Mouse (Mus musculus) lung, embryonic 15.5 days (tissue): Measurements from ENCODE around the gene Etfbkmt. TPM values are rescaled to one million over a fixed set of nuclear protein-coding genes. Genes with fewer than 3 reads are reported as not detected.
A peak's percentile ranks its signal among the peaks of the same experiment; 100 is the strongest.

ENCODE experiments used
- ATAC-seq: fragments of 200-750 bp; cut with Nextera tagmentation; 2 replicates; pipeline ENCODE4 v1.8.0; 2017; ENCODE audit warnings: moderate number of reproducible peaks, borderline replicate concordance; ENCODE audit not compliant: low FRiP score, low TSS enrichment; ENCODE audit errors: extremely low read depth
- H3K27ac ChIP-seq: fragments of 300-500 bp; sonication (generic); 2 replicates; pipeline ENCODE4 v1.5.1; 2015; ENCODE audit warnings: moderate library complexity, mild to moderate bottlenecking, inconsistent platforms
- H3K27me3 ChIP-seq: fragments of 300-500 bp; sonication (generic); 2 replicates; pipeline ENCODE4 v1.6.1; 2015; ENCODE audit warnings: inconsistent platforms
- H3K36me3 ChIP-seq: fragments of 300-500 bp; sonication (generic); 2 replicates; pipeline ENCODE4 v1.6.1; 2015; ENCODE audit warnings: inconsistent platforms
- H3K4me1 ChIP-seq: fragments of 300-500 bp; sonication (generic); 2 replicates; pipeline ENCODE4 v1.6.1; 2015; ENCODE audit warnings: inconsistent platforms
- H3K4me2 ChIP-seq: fragments of 300-500 bp; sonication (generic); 2 replicates; pipeline ENCODE4 v1.6.1; 2015; ENCODE audit warnings: inconsistent platforms, mild to moderate bottlenecking, moderate library complexity
- H3K4me3 ChIP-seq: fragments of 300-500 bp; sonication (generic); 2 replicates; pipeline ENCODE4 v1.5.1; 2015; ENCODE audit warnings: mild to moderate bottlenecking, inconsistent platforms
- H3K9ac ChIP-seq: fragments of 300-500 bp; sonication (generic); 2 replicates; pipeline ENCODE4 v1.6.1; 2015; ENCODE audit warnings: inconsistent platforms
- H3K9me3 ChIP-seq: fragments of 300-500 bp; sonication (generic); 2 replicates; pipeline ENCODE4 v1.6.1; 2016; ENCODE audit warnings: inconsistent platforms
- WGBS: fragments of 180-500 bp; shearing (Covaris S2); methylation state at CpG from one replicate; pipeline ENCODE4 v1.1.7; 2015; 5-methylcytosine and 5-hydroxymethylcytosine counted together
- polyA plus RNA-seq: library from polyadenylated mRNA; unstranded; fragments of >200 nt; fragmentation: Nextera tagmentation; extraction: Ambion mirVana; gene quantifications from 2 replicates; pipeline ENCODE4 v1.2.1, GENCODE M21; 2015

The Etfbkmt gene
- polyA plus RNA-seq, 1 experiment from 2014 or later, result 16.2 TPM

GRCm38 (mm10) chr6:149135631-149136030 is 4.0 kb upstream of the Etfbkmt start:
- H3K9ac ChIP-seq, result no peak overlapping the region
- H3K27me3 ChIP-seq, result no peaks in the 10 kb centered on the region
- no peak for ATAC-seq
- H3K36me3 ChIP-seq, result no peaks in the 10 kb centered on the region
- no peak overlapping the region for H3K27ac ChIP-seq
- H3K4me3 ChIP-seq, result no peak overlapping the region
- 67% methylated on average over 6 of the region's 6 CpGs for WGBS
- no peaks in the 10 kb centered on the region; the same call in 1 of the 2 replicates for H3K4me1 ChIP-seq
- H3K9me3 ChIP-seq, result no peaks in the 10 kb centered on the region
- H3K4me2 ChIP-seq, result no peak overlapping the region

- Histone ChIP-seq H3K9me3 (no peaks in the 10 kb centered on the region), H3K27me3 (no peaks in the 10 kb centered on the region), H3K27ac (no peak overlapping the region), H3K4me3 (no peak overlapping the region), H3K9ac (no peak overlapping the region), H3K4me1 (peaks cover 8% of the 10 kb centered on the region; the same call in 1 of the 2 replicates), H3K4me2 (no peak overlapping the region), H3K36me3 (no peaks in the 10 kb centered on the region)
- ATAC-seq, result no peak
- WGBS, result 73% methylated on average over 2 of the region's 2 CpGs
Measured at GRCm38 (mm10) chr6:149137936-149138335, 1.7 kb upstream of the Etfbkmt start.

DNA sequence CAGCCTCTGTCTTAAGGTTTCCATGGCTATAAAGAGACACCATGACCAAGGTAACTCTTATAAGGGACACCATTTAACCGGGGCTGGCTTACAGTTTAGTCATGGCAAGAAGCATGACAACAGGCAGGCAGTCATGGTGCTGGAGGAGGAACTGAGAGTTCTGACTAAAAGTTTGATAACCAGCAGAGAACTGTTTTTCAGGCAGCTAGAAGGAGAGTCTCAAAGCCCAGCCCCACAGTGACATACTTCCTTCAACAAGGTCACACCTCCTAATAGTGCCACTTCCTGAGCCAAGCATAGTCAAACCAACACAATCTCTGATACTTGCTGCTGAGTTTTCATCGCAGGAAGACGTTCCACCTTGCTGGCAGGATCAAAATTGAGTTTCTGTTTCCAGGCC is 638 bp upstream of the Etfbkmt start:
- no peak for ATAC-seq
- Histone ChIP-seq H3K36me3 (0 out of 2 replicates have a peak, but pooled peaks cover under 1% of the 10 kb centered on the region), H3K27ac (no peak overlapping the region), H3K4me1 (peaks cover 8% of the 10 kb centered on the region; the same call in 1 of the 2 replicates), H3K27me3 (no peaks in the 10 kb centered on the region), H3K9me3 (no peaks in the 10 kb centered on the region), H3K9ac (no peak overlapping the region), H3K4me2 (no peak overlapping the region), H3K4me3 (no peak overlapping the region)
- 88% methylated on average over 3 of the region's 3 CpGs for WGBS

- peak overlapping the region; percentile 30; the same call in 1 of the 2 replicates for H3K27ac ChIP-seq
- ATAC-seq, result peak; percentile 97
- H3K4me3 ChIP-seq, result peak overlapping the region; percentile 52
- H3K4me2 ChIP-seq, result peak overlapping the region; percentile 63
- no peaks in the 10 kb centered on the region for H3K27me3 ChIP-seq
- H3K9ac ChIP-seq, result peak overlapping the region; percentile 56
- 3% methylated on average over 36 of the region's 36 CpGs for WGBS
- H3K9me3 ChIP-seq, result no peaks in the 10 kb centered on the region
- H3K4me1 ChIP-seq, result peaks cover 8% of the 10 kb centered on the region; the same call in 1 of the 2 replicates
- H3K36me3 ChIP-seq, result peaks cover 14% of the 10 kb centered on the region
Measured at GRCm38 (mm10) chr6:149141393-149142173, 1.9 kb downstream of the Etfbkmt start.

GRCm38 (mm10) chr6:149145143-149145542 is 5.5 kb downstream of the Etfbkmt start:
- Histone ChIP-seq H3K9me3 (no peaks in the 10 kb centered on the region), H3K4me1 (peaks cover 8% of the 10 kb centered on the region; the same call in 1 of the 2 replicates), H3K9ac (no peak overlapping the region), H3K27ac (no peak overlapping the region), H3K4me2 (no peak overlapping the region), H3K4me3 (no peak overlapping the region), H3K27me3 (no peaks in the 10 kb centered on the region), H3K36me3 (peaks cover 14% of the 10 kb centered on the region)
- WGBS, result 95% methylated on average over 1 of the region's 1 CpGs
- no peak for ATAC-seq

DNA sequence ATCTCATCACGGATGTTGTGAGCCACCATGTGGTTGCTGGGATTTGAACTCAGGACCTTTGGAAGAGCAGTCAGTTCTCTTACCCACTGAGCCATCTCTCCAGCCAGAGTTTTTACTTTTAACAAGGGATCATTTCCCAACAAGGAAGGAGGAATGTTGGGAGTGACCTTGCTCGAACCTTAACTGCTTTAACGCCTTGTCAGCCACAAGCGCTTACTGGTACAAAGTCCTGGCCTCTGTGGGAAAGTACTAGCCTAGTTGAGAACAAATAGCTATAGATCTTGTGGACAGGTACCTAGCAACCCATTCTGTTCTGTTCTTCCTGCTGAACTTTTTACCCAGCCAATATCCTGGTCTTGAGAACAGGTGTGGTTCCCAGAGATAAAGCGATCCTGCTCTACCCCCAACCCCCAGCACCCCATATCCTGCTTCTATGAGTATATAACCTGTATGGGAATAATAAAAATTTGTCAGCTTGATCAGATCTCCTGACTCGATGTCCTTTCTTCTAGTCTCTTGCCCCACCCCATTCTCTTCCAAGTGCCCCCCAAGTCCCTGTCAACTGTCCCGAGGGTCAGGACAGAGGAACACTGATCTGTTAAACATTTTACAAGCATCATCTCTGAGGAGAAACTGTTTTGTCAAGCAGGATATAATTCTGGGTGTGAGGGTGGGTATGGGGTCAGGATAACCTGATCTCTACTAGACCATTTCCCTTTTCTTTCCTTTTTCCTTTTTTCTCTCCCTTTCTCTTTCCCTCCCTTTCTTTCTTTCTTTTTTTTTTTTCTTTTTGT is 9.0 kb downstream of the Etfbkmt start:
- WGBS, result 68% methylated on average over 7 of the region's 7 CpGs
- no peaks in the 10 kb centered on the region for H3K27me3 ChIP-seq
- no peak for ATAC-seq
- H3K4me2 ChIP-seq, result no peak overlapping the region
- H3K9ac ChIP-seq, result no peak overlapping the region
- H3K27ac ChIP-seq, result no peak overlapping the region
- H3K36me3 ChIP-seq, result peaks cover 18% of the 10 kb centered on the region
- no peaks in the 10 kb centered on the region for H3K9me3 ChIP-seq
- peaks cover under 1% of the 10 kb centered on the region; the same call in 1 of the 2 replicates for H3K4me1 ChIP-seq
- H3K4me3 ChIP-seq, result no peak overlapping the region

- Histone ChIP-seq H3K4me1 (peaks cover 18% of the 10 kb centered on the region), H3K9ac (no peak overlapping the region), H3K4me3 (no peak overlapping the region), H3K9me3 (no peaks in the 10 kb centered on the region), H3K4me2 (no peak overlapping the region), H3K27ac (no peak overlapping the region), H3K36me3 (peaks cover 8% of the 10 kb centered on the region; the same call in 1 of the 2 replicates), H3K27me3 (no peaks in the 10 kb centered on the region)
- WGBS, result 94% methylated on average over 2 of the region's 2 CpGs
- ATAC-seq, result no peak
Measured at GRCm38 (mm10) chr6:149152119-149152518, 12.5 kb downstream of the Etfbkmt start.

GRCm38 (mm10) chr6:149153473-149154115 is 13.9 kb downstream of the Etfbkmt start:
- no peak overlapping the region for H3K4me2 ChIP-seq
- peaks cover 8% of the 10 kb centered on the region; the same call in 1 of the 2 replicates for H3K36me3 ChIP-seq
- H3K4me3 ChIP-seq, result no peak overlapping the region
- no peaks in the 10 kb centered on the region for H3K27me3 ChIP-seq
- WGBS, result 31% methylated on average over 6 of the region's 6 CpGs
- no peaks in the 10 kb centered on the region for H3K9me3 ChIP-seq
- H3K9ac ChIP-seq, result no peak overlapping the region
- 0 out of 2 replicates have a peak, but pooled peaks have one; percentile 23 for ATAC-seq
- no peak overlapping the region for H3K27ac ChIP-seq
- H3K4me1 ChIP-seq, result peaks cover 18% of the 10 kb centered on the region

GRCm38 (mm10) chr6:149154116-149155030 is 14.7 kb downstream of the Etfbkmt start:
- no peak overlapping the region for H3K4me3 ChIP-seq
- 7% methylated on average over 8 of the region's 8 CpGs for WGBS
- H3K27me3 ChIP-seq, result no peaks in the 10 kb centered on the region
- H3K4me2 ChIP-seq, result no peak overlapping the region
- no peaks in the 10 kb centered on the region for H3K9me3 ChIP-seq
- H3K36me3 ChIP-seq, result peaks cover 8% of the 10 kb centered on the region; the same call in 1 of the 2 replicates
- ATAC-seq, result 0 out of 2 replicates have a peak, but pooled peaks have one; percentile 31
- H3K4me1 ChIP-seq, result peaks cover 18% of the 10 kb centered on the region
- H3K27ac ChIP-seq, result peak overlapping the region; percentile 61; the same call in 1 of the 2 replicates
- no peak overlapping the region for H3K9ac ChIP-seq

DNA sequence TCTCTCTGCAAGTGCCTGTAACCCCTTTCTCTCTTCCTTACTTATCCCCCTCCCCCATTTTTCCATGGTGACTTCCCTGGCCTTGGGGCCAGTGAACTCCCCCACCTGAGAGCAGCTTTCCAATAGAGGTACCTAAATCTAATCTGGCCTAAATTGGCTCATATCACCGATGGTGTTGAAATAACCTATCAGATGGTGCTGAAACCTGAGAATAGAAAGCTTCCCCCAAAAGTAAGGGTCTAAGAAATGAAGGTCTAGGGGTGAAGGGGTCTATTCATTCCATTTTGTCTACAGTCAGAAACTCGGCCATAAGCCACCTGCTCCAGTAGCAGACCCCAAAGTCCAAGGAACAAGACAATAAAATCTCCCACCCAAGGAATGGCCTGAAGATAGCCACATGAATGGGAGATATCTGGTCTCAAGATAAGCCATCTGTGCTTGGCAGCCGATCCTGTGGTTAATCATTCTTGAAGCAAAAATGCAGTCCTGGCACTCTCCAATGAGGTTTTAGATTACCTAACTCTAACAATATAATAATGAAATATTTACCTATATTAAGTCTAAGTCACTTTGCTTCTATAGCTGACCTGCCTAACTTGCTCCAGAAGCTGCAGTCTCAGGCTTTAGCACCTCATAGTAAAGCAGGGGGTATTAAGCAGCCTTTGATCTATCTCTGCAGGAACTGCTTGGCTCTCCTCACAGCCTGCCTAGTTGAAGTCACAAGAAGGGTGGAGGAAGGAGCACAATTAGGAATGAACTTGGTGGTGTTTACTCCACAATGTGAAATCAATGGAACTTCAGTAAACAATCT is 15.6 kb downstream of the Etfbkmt start:
- no peaks in the 10 kb centered on the region for H3K27me3 ChIP-seq
- H3K36me3 ChIP-seq, result peaks cover 8% of the 10 kb centered on the region; the same call in 1 of the 2 replicates
- no peak overlapping the region for H3K9ac ChIP-seq
- peaks cover 18% of the 10 kb centered on the region for H3K4me1 ChIP-seq
- H3K4me3 ChIP-seq, result no peak overlapping the region
- no peak for ATAC-seq
- H3K9me3 ChIP-seq, result no peaks in the 10 kb centered on the region
- WGBS, result 33% methylated on average over 3 of the region's 3 CpGs
- H3K4me2 ChIP-seq, result no peak overlapping the region
- H3K27ac ChIP-seq, result peak overlapping the region; percentile 61
